Mouse (Mus musculus) MEL (cell line): ENCODE measurements around the gene 6030458C11Rik. TPM values are rescaled to one million over a fixed set of nuclear protein-coding genes. Genes with fewer than 3 reads are reported as not detected.

Experiments used
- DNase-seq: peaks from one replicate; pipeline ENCODE4 v3.0.0; 2011; ENCODE audit warnings: low read depth, low spot score
- H3K27ac ChIP-seq: 2 replicates; pipeline ENCODE4 v1.5.1; 2012; ENCODE audit warnings: low read depth, mild to moderate bottlenecking, control low read depth, low read length, moderate library complexity; ENCODE audit not compliant: control insufficient read depth
- H3K27me3 ChIP-seq, 2 experiments: fragments of 150-350 bp in 1 of 2; sonication (generic) in 1 of 2; 2 replicates each; pipeline ENCODE4 v1.6.1; 2012; ENCODE audit warnings: low read length in 2 of 2, mild to moderate bottlenecking in 2 of 2, improper control_type of control experiment in 1 of 2, moderate library complexity in 1 of 2; ENCODE audit not compliant: insufficient read depth in 2 of 2, control insufficient read depth in 1 of 2
- H3K36me3 ChIP-seq, 2 experiments: 2 replicates each; pipeline ENCODE4 v1.6.1; 2012 to 2014; ENCODE audit warnings: low read length in 2 of 2, improper control_type of control experiment in 1 of 2, inconsistent platforms in 1 of 2, mild to moderate bottlenecking in 1 of 2; ENCODE audit not compliant: insufficient read depth in 2 of 2, control insufficient read depth in 1 of 2
- H3K4me1 ChIP-seq, 2 experiments: fragments of 150-350 bp in 1 of 2; sonication (generic) in 1 of 2; 2 replicates each; pipeline ENCODE4 v1.6.1; 2012; ENCODE audit warnings: low read length in 2 of 2, improper control_type of control experiment in 1 of 2, mild to moderate bottlenecking in 1 of 2; ENCODE audit not compliant: insufficient read depth in 2 of 2, control insufficient read depth in 1 of 2
- H3K4me3 ChIP-seq, 2 experiments: fragments of 150-350 bp in 1 of 2; sonication (generic) in 1 of 2; 2 replicates each; pipeline ENCODE4 v1.5.1; 2012; ENCODE audit warnings: low read depth in 2 of 2, low read length in 2 of 2, mild to moderate bottlenecking in 2 of 2, moderate library complexity in 2 of 2, control low read depth in 1 of 2, improper control_type of control experiment in 1 of 2; ENCODE audit not compliant: control insufficient read depth in 1 of 2, insufficient read depth in 1 of 2
- H3K79me2 ChIP-seq: 2 replicates; pipeline ENCODE4 v1.6.1; 2012; ENCODE audit warnings: mild to moderate bottlenecking, low read length, moderate library complexity; ENCODE audit not compliant: control insufficient read depth, poor library complexity, insufficient read depth
- H3K9ac ChIP-seq: 2 replicates; pipeline ENCODE4 v1.6.1; 2012; ENCODE audit warnings: low read depth, mild to moderate bottlenecking, control low read depth, low read length, moderate library complexity; ENCODE audit not compliant: control insufficient read depth, poor library complexity, severe bottlenecking
- H3K9me3 ChIP-seq: fragments of 150-350 bp; sonication (generic); replicated peaks from 2 replicates; pipeline ENCODE4 v1.6.1; 2012; ENCODE audit warnings: mild to moderate bottlenecking, low read length, improper control_type of control experiment, moderate library complexity; ENCODE audit not compliant: insufficient read depth
- BHLHE40 ChIP-seq: IDR thresholded peaks from 2 replicates; pipeline ENCODE4 v1.6.1; 2012; ENCODE audit warnings: low read depth, mild to moderate bottlenecking, inconsistent platforms, low read length, improper control_type of control experiment, borderline replicate concordance
- CHD1 ChIP-seq: IDR thresholded peaks from 2 replicates; pipeline ENCODE4 v1.6.1; 2012; ENCODE audit warnings: low read depth, mild to moderate bottlenecking, inconsistent platforms, low read length, improper control_type of control experiment
- CTCF ChIP-seq, 3 experiments: IDR thresholded peaks in 2 of 3; conservative IDR thresholded peaks in 1 of 3; 2 replicates each; pipeline ENCODE4 v1.5.1; 2011 to 2012; ENCODE audit warnings: low read length in 3 of 3, low read depth in 2 of 3, mild to moderate bottlenecking in 2 of 3, improper control_type of control experiment in 1 of 3, inconsistent platforms in 1 of 3, mixed read lengths in 1 of 3, moderate library complexity in 1 of 3; ENCODE audit not compliant: control insufficient read depth in 1 of 3, insufficient read depth in 1 of 3, poor library complexity in 1 of 3, severe bottlenecking in 1 of 3
- ELF1 ChIP-seq: IDR thresholded peaks from 2 replicates; pipeline ENCODE4 v1.6.1; 2014; ENCODE audit warnings: low read depth, mild to moderate bottlenecking, inconsistent platforms, low read length, improper control_type of control experiment, moderate library complexity
- EP300 ChIP-seq, 2 experiments: IDR thresholded peaks; 2 replicates each; pipeline ENCODE4 v1.6.1; 2011; ENCODE audit warnings: improper control_type of control experiment in 2 of 2, low read length in 2 of 2, low read depth in 1 of 2, mild to moderate bottlenecking in 1 of 2
- ETS1 ChIP-seq: IDR thresholded peaks from 2 replicates; pipeline ENCODE4 v1.6.1; 2012; ENCODE audit warnings: low read depth, mild to moderate bottlenecking, inconsistent platforms, low read length, improper control_type of control experiment, moderate library complexity
- GABPA ChIP-seq: IDR thresholded peaks from 2 replicates; pipeline ENCODE4 v1.6.1; 2012; ENCODE audit warnings: low read depth, mild to moderate bottlenecking, inconsistent platforms, low read length, improper control_type of control experiment, moderate library complexity
- HCFC1 ChIP-seq: IDR thresholded peaks from 2 replicates; pipeline ENCODE4 v1.6.1; 2012; ENCODE audit warnings: low read depth, mild to moderate bottlenecking, inconsistent platforms, low read length, improper control_type of control experiment, moderate library complexity
- KAT2A ChIP-seq: conservative IDR thresholded peaks from 2 replicates; pipeline ENCODE4 v1.6.1; 2012; ENCODE audit warnings: low read depth, low read length, improper control_type of control experiment, inconsistent platforms
- MAFK ChIP-seq: IDR thresholded peaks from 2 replicates; pipeline ENCODE4 v1.6.1; 2011; ENCODE audit warnings: low read depth, mild to moderate bottlenecking, low read length, improper control_type of control experiment, borderline replicate concordance
- MEF2A ChIP-seq: IDR thresholded peaks from 2 replicates; pipeline ENCODE4 v1.6.1; 2014; ENCODE audit warnings: low read depth, mild to moderate bottlenecking, inconsistent platforms, low read length, improper control_type of control experiment; ENCODE audit not compliant: poor library complexity, insufficient replicate concordance, severe bottlenecking; ENCODE audit errors: extremely low read depth
- MYC ChIP-seq: IDR thresholded peaks from 2 replicates; pipeline ENCODE4 v1.6.1; 2011; ENCODE audit warnings: low read depth, mild to moderate bottlenecking, low read length, improper control_type of control experiment, moderate library complexity
- NELFE ChIP-seq: IDR thresholded peaks from 2 replicates; pipeline ENCODE4 v1.6.1; 2011; ENCODE audit warnings: low read depth, low read length, improper control_type of control experiment
- POLR2A ChIP-seq, 2 experiments: IDR thresholded peaks; 2 replicates each; pipeline ENCODE4 v1.6.1; 2011 to 2012; ENCODE audit warnings: low read length in 2 of 2, mild to moderate bottlenecking in 2 of 2, control low read depth in 1 of 2, improper control_type of control experiment in 1 of 2, low read depth in 1 of 2, moderate library complexity in 1 of 2; ENCODE audit not compliant: control insufficient read depth in 1 of 2, insufficient read depth in 1 of 2, poor library complexity in 1 of 2
- POLR2AphosphoS5 ChIP-seq: IDR thresholded peaks from 2 replicates; pipeline ENCODE4 v1.6.1; 2012; ENCODE audit warnings: low read depth, borderline replicate concordance, mild to moderate bottlenecking, inconsistent platforms, low read length, moderate library complexity, mixed read lengths
- RAD21 ChIP-seq: IDR thresholded peaks from 2 replicates; pipeline ENCODE4 v1.6.1; 2011; ENCODE audit warnings: mild to moderate bottlenecking, low read depth, low read length, improper control_type of control experiment
- SMC3 ChIP-seq: IDR thresholded peaks from 2 replicates; pipeline ENCODE4 v1.6.1; 2011; ENCODE audit warnings: low read depth, low read length, improper control_type of control experiment
- TCF12 ChIP-seq: IDR thresholded peaks from 2 replicates; pipeline ENCODE4 v1.6.1; 2014; ENCODE audit warnings: low read depth, mild to moderate bottlenecking, inconsistent platforms, low read length, improper control_type of control experiment, moderate library complexity
- UBTF ChIP-seq: IDR thresholded peaks from 2 replicates; pipeline ENCODE4 v1.6.1; 2012; ENCODE audit warnings: low read depth, mild to moderate bottlenecking, inconsistent platforms, low read length, improper control_type of control experiment, moderate library complexity, borderline replicate concordance; ENCODE audit not compliant: insufficient read depth
- ZC3H11A ChIP-seq: IDR thresholded peaks from 2 replicates; pipeline ENCODE4 v1.6.1; 2012; ENCODE audit warnings: low read depth, mild to moderate bottlenecking, inconsistent platforms, low read length, improper control_type of control experiment
- ZMIZ1 ChIP-seq: IDR thresholded peaks from 2 replicates; pipeline ENCODE4 v1.6.1; 2012; ENCODE audit warnings: low read depth, mild to moderate bottlenecking, inconsistent platforms, low read length, improper control_type of control experiment, moderate library complexity
- ZNF384 ChIP-seq: IDR thresholded peaks from 2 replicates; pipeline ENCODE4 v1.6.1; 2012; ENCODE audit warnings: low read depth, mild to moderate bottlenecking, inconsistent platforms, low read length, improper control_type of control experiment
- polyA plus RNA-seq, 2 experiments: library from polyadenylated mRNA; stranded (reverse) in 1 of 2; unstranded in 1 of 2; fragments of >175 nt in 1 of 2; fragments of >200 nt in 1 of 2; gene quantifications; 2 replicates each; pipeline versions ENCODE4 v1.2.1 to v1.2.4; 2012; ENCODE audit warnings: low replicate concordance in 2 of 2, low read depth in 1 of 2; ENCODE audit not compliant: insufficient read length in 2 of 2, insufficient read depth in 1 of 2, missing spikeins in 1 of 2
- total RNA-seq: library from RNA; depleted of rRNA; stranded (reverse); fragments of 300-350 nt; gene quantifications from 2 replicates; pipeline ENCODE4 v1.2.3, GENCODE M21; 2012

6030458C11Rik gene
- total and polyA plus RNA-seq, 3 experiments, result 21.9 to 25.7 TPM; not detected in 1

DNA sequence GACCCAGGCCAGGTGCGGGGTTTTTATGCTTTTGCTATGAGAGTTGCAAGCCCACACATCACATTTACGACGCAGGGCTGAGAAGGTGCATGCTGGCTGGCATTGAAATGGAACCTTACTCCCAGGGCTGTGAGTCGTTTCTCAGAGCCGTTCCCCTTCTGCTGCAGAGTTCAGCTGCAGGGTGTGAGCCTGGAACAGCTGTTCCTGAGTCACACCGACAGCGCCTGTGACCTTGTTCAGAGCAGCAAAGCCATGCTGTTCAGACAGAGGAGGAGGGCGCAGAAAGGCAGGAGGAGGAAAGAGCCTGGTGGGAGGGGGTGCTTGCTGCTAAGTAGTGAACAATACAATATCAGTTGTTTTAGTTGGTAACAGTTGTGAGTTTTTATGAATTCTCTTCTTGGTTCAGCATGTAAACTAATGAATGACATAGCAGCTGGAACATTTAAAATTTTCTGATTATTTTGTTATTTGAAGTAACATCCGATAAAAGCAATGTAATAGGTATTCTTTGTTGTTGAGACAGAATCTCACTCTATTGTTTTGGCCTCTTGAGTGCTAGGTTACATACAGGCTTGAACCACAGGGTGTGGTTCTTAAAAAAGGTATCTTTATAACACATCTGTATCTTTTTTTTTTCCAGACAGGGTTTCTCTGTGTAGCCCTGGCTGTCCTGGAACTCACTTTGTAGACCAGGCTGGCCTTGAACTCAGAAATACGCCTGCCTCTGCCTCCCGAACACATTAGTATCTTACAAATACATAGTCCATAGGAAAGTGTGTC, 23.9 kb upstream of the 6030458C11Rik start:
- Histone ChIP-seq H3K9ac (no peak overlapping the region), H3K79me2 (no peaks in the 10 kb centered on the region), H3K4me1 (no peaks in the 10 kb centered on the region), H3K4me3 (no peak overlapping the region), H3K36me3 (peaks cover 0 to 20% of the 10 kb centered on the region in 2 experiments; a peak in 2 of 4 replicates), H3K9me3 (no peaks in the 10 kb centered on the region), H3K27me3 (no peaks in the 10 kb centered on the region), H3K27ac (no peak overlapping the region)
- TF ChIP-seq ELF1 (no peak), MAFK (no peak), BHLHE40 (no peak), SMC3 (no peak), ZNF384 (0 out of 2 replicates have a peak, but pooled peaks have one; percentile 37), CHD1 (no peak), POLR2A (IDR thresholded peaks at IDR 0.05; ENCODE audit: control insufficient read depth in 1 of 2, insufficient read depth in 1 of 2, low read depth in 1 of 2, low read length in 2 of 2, poor library complexity in 1 of 2) (no peak), ZC3H11A (no peak)
- no peak for DNase-seq

DNA sequence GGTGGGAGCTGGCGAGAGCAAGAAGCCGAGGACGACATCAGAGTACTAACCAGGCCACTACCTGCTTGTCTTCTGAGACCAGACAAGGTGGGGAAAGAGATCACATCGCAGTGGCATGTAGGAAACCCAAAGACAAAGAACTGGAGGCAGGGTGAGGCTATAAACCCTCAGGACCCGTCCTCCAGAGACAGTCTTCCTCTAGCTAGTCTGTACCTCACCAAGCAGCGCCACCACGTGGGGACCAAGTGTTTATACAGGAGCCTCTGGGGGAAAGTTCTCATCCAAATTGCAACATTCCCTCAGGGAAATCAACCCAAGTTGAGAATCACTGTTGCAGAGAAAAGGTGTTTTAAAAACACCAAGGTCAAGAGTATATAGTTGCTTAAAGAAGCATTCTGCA, 18.4 kb upstream of the 6030458C11Rik start:
- no peaks in the 10 kb centered on the region for H3K9me3 ChIP-seq
- peaks cover 0 to 23% of the 10 kb centered on the region in 2 experiments; a peak in 2 of 4 replicates for H3K36me3 ChIP-seq
- DNase-seq, result no peak

GRCm38 (mm10) chr15:12840737-12841136, 16.3 kb upstream of the 6030458C11Rik start:
- H3K27me3 ChIP-seq, result no peaks in the 10 kb centered on the region
- TF ChIP-seq SMC3 (no peak), ETS1 (no peak), GABPA (no peak), TCF12 (no peak), RAD21 (no peak), POLR2AphosphoS5 (no peak), KAT2A (no peak), UBTF (no peak), CHD1 (no peak), HCFC1 (no peak), MEF2A (no peak), BHLHE40 (no peak), EP300 (IDR thresholded peaks at IDR 0.05; ENCODE audit: low read depth in 1 of 2, low read length in 2 of 2) (no peak), ZMIZ1 (no peak), ELF1 (no peak), MYC (no peak), NELFE (no peak), MAFK (no peak)
- TF ChIP-seq, all 39 proteins: peak for 0
- H3K79me2 ChIP-seq, result no peaks in the 10 kb centered on the region
- H3K9ac ChIP-seq, result no peak overlapping the region
- no peak overlapping the region for H3K27ac ChIP-seq
- H3K9me3 ChIP-seq, result no peaks in the 10 kb centered on the region
- no peaks in the 10 kb centered on the region for H3K4me1 ChIP-seq
- DNase-seq, result no peak
- no peak overlapping the region for H3K4me3 ChIP-seq
- H3K36me3 ChIP-seq, result peaks cover 0 to 25% of the 10 kb centered on the region in 2 experiments; a peak in 2 of 4 replicates

More for the DNA sequence above, 18.4 kb upstream of the 6030458C11Rik start:
- no peaks in the 10 kb centered on the region for H3K27me3 ChIP-seq
- no peak overlapping the region for H3K4me3 ChIP-seq
- no peaks in the 10 kb centered on the region for H3K4me1 ChIP-seq
- H3K79me2 ChIP-seq, result no peaks in the 10 kb centered on the region
- TF ChIP-seq CTCF (IDR thresholded peaks at IDR 0.05 in 2 of 3, conservative IDR thresholded peaks at IDR 0.05 in 1 of 3; ENCODE audit: control insufficient read depth in 1 of 3, insufficient read depth in 1 of 3, low read depth in 2 of 3, low read length in 3 of 3, poor library complexity in 1 of 3, severe bottlenecking in 1 of 3) (peak in 2 of 3 experiments; percentile 17 to 43; a peak in 3 of 6 replicates), MEF2A (no peak)
- H3K27ac ChIP-seq, result no peak overlapping the region
- H3K9ac ChIP-seq, result no peak overlapping the region
